Mouse (Mus musculus) neural tube, embryonic 14.5 days (tissue): ENCODE results near the gene Fxyd4. TPM values are rescaled to one million over a fixed set of nuclear protein-coding genes. Genes with fewer than 3 reads are reported as not detected.

Experiments
- ATAC-seq: fragments of 200-750 bp; cut with Nextera tagmentation; 2 replicates; pipeline ENCODE4 v1.8.0; 2017; ENCODE audit warnings: low read depth, mild to moderate bottlenecking, moderate TSS enrichment, moderate library complexity
- H3K27ac ChIP-seq: fragments of 300-500 bp; sonication (generic); 2 replicates; pipeline ENCODE4 v1.5.1; 2014; ENCODE audit warnings: low read depth, mild to moderate bottlenecking, control low read depth, low read length, moderate library complexity, mixed read lengths
- H3K27me3 ChIP-seq: fragments of 300-500 bp; sonication (generic); 2 replicates; pipeline ENCODE4 v1.6.1; 2014; ENCODE audit warnings: low read length; ENCODE audit not compliant: control insufficient read depth, insufficient read depth
- H3K36me3 ChIP-seq: fragments of 300-500 bp; sonication (generic); 2 replicates; pipeline ENCODE4 v1.6.1; 2014; ENCODE audit warnings: low read length, mixed read lengths; ENCODE audit not compliant: control insufficient read depth, insufficient read depth
- H3K4me1 ChIP-seq: fragments of 300-500 bp; sonication (generic); 2 replicates; pipeline ENCODE4 v1.6.1; 2014; ENCODE audit warnings: low read length; ENCODE audit not compliant: control insufficient read depth, insufficient read depth
- H3K4me2 ChIP-seq: fragments of 300-500 bp; sonication (generic); 2 replicates; pipeline ENCODE4 v1.6.1; 2014; ENCODE audit warnings: mild to moderate bottlenecking, low read depth, low read length, control low read depth
- H3K4me3 ChIP-seq: fragments of 300-500 bp; sonication (generic); 2 replicates; pipeline ENCODE4 v1.5.1; 2014; ENCODE audit warnings: low read depth, low read length, control low read depth, mixed read lengths
- H3K9ac ChIP-seq: fragments of 300-500 bp; sonication (generic); replicated peaks from 2 replicates; pipeline ENCODE4 v1.6.1; 2014; ENCODE audit warnings: low read depth, mild to moderate bottlenecking, control low read depth, low read length, mixed read lengths
- H3K9me3 ChIP-seq: fragments of 300-500 bp; sonication (generic); 2 replicates; pipeline ENCODE4 v1.6.1; 2016; ENCODE audit warnings: low read length; ENCODE audit not compliant: control insufficient read depth
- WGBS: fragments of 180-500 bp; shearing (Covaris S2); extraction: QIAGEN DNeasy Blood & Tissue Kit; methylation state at CpG from one replicate; pipeline ENCODE4 v1.1.7; 2014; 5-methylcytosine and 5-hydroxymethylcytosine counted together
- polyA plus RNA-seq: library from polyadenylated mRNA; unstranded; fragments of >200 nt; fragmentation: Nextera tagmentation; extraction: Ambion mirVana; gene quantifications from 2 replicates; pipeline ENCODE4 v1.2.1, GENCODE M21; 2014

Fxyd4 gene
- polyA plus RNA-seq, 1 experiment from 2014 or later, result 4.0 TPM

- Histone ChIP-seq H3K27me3 (no peaks in the 10 kb centered on the region), H3K27ac (no peak overlapping the region), H3K9me3 (no peaks in the 10 kb centered on the region), H3K4me3 (no peak overlapping the region), H3K36me3 (no peaks in the 10 kb centered on the region), H3K4me1 (no peaks in the 10 kb centered on the region), H3K9ac (no peak overlapping the region), H3K4me2 (no peak overlapping the region)
- 78% methylated on average over 9 of the region's 9 CpGs for WGBS
- ATAC-seq, result no peak
Measured at GRCm38 (mm10) chr6:117901510-117902402, 35.7 kb downstream of the Fxyd4 start.

- no peaks in the 10 kb centered on the region for H3K27me3 ChIP-seq
- H3K4me3 ChIP-seq, result no peak within 1 kb of the TSS
- WGBS, result 81% methylated on average over 17 of the region's 17 CpGs
- no peaks in the 10 kb centered on the region for H3K9me3 ChIP-seq
- no peaks in the 10 kb centered on the region for H3K36me3 ChIP-seq
- ATAC-seq, result no peak
- H3K9ac ChIP-seq, result no peak within 1 kb of the TSS
- no peaks in the 10 kb centered on the region for H3K4me1 ChIP-seq
- H3K4me2 ChIP-seq, result no peak within 1 kb of the TSS
- no peak within 1 kb of the TSS for H3K27ac ChIP-seq
Measured at GRCm38 (mm10) chr6:117900126-117901080, 37.1 kb downstream of the Fxyd4 start, which contains the start of gene Hnrnpf. Gene Hnrnpf, plus strand, starts transcription at chr6:117900324.

GRCm38 (mm10) chr6:117897800-117898199 is 39.7 kb downstream of the Fxyd4 start:
- WGBS, result 85% methylated on average over 5 of the region's 5 CpGs
- H3K36me3 ChIP-seq, result no peaks in the 10 kb centered on the region
- no peaks in the 10 kb centered on the region for H3K27me3 ChIP-seq

GRCm38 (mm10) chr6:117893435-117893834 is 44.1 kb downstream of the Fxyd4 start:
- WGBS, result 95% methylated on average over 2 of the region's 2 CpGs
- no peaks in the 10 kb centered on the region for H3K4me1 ChIP-seq
- ATAC-seq, result no peak

More at GRCm38 (mm10) chr6:117897800-117898199, 39.7 kb downstream of the Fxyd4 start:
- H3K9ac ChIP-seq, result no peak overlapping the region
- no peak overlapping the region for H3K27ac ChIP-seq
- no peak for ATAC-seq
- H3K4me3 ChIP-seq, result no peak overlapping the region
- no peaks in the 10 kb centered on the region for H3K4me1 ChIP-seq
- no peak overlapping the region for H3K4me2 ChIP-seq
- H3K9me3 ChIP-seq, result no peaks in the 10 kb centered on the region

GRCm38 (mm10) chr6:117892386-117892785 is 45.1 kb downstream of the Fxyd4 start:
- Histone ChIP-seq H3K9me3 (no peaks in the 10 kb centered on the region), H3K9ac (no peak overlapping the region), H3K4me1 (no peaks in the 10 kb centered on the region), H3K27ac (no peak overlapping the region), H3K4me3 (no peak overlapping the region), H3K4me2 (no peak overlapping the region), H3K27me3 (no peaks in the 10 kb centered on the region), H3K36me3 (no peaks in the 10 kb centered on the region)
- ATAC-seq, result no peak
- WGBS, result 56% methylated on average over 3 of the region's 3 CpGs

More at GRCm38 (mm10) chr6:117893435-117893834, 44.1 kb downstream of the Fxyd4 start:
- no peaks in the 10 kb centered on the region for H3K27me3 ChIP-seq
- no peak overlapping the region for H3K27ac ChIP-seq
- H3K9ac ChIP-seq, result no peak overlapping the region
- H3K36me3 ChIP-seq, result no peaks in the 10 kb centered on the region
- H3K4me3 ChIP-seq, result no peak overlapping the region
- no peaks in the 10 kb centered on the region for H3K9me3 ChIP-seq
- no peak overlapping the region for H3K4me2 ChIP-seq

GRCm38 (mm10) chr6:117891369-117892160 is 45.9 kb downstream of the Fxyd4 start:
- Histone ChIP-seq H3K9ac (no peak overlapping the region), H3K27ac (no peak overlapping the region), H3K9me3 (no peaks in the 10 kb centered on the region), H3K27me3 (no peaks in the 10 kb centered on the region), H3K4me3 (no peak overlapping the region), H3K36me3 (no peaks in the 10 kb centered on the region), H3K4me2 (no peak overlapping the region), H3K4me1 (no peaks in the 10 kb centered on the region)
- ATAC-seq, result no peak
- 65% methylated on average over 14 of the region's 14 CpGs for WGBS

- H3K9ac ChIP-seq, result no peak overlapping the region
- H3K4me3 ChIP-seq, result no peak overlapping the region
- H3K4me2 ChIP-seq, result no peak overlapping the region
- no peaks in the 10 kb centered on the region for H3K27me3 ChIP-seq
- no peaks in the 10 kb centered on the region for H3K9me3 ChIP-seq
- no peak overlapping the region for H3K27ac ChIP-seq
- H3K36me3 ChIP-seq, result no peaks in the 10 kb centered on the region
- H3K4me1 ChIP-seq, result no peaks in the 10 kb centered on the region
- ATAC-seq, result no peak
- WGBS, result 85% methylated on average over 6 of the region's 6 CpGs
Measured at GRCm38 (mm10) chr6:117890257-117890656, 47.2 kb downstream of the Fxyd4 start.

GRCm38 (mm10) chr6:117888642-117889096 is 48.8 kb downstream of the Fxyd4 start:
- H3K27ac ChIP-seq, result no peak overlapping the region
- no peaks in the 10 kb centered on the region for H3K9me3 ChIP-seq
- no peaks in the 10 kb centered on the region for H3K36me3 ChIP-seq
- WGBS, result 81% methylated on average over 2 of the region's 2 CpGs
- H3K4me3 ChIP-seq, result no peak overlapping the region
- no peaks in the 10 kb centered on the region for H3K4me1 ChIP-seq
- no peaks in the 10 kb centered on the region for H3K27me3 ChIP-seq
- H3K9ac ChIP-seq, result no peak overlapping the region
- ATAC-seq, result no peak
- no peak overlapping the region for H3K4me2 ChIP-seq
